Mouse (Mus musculus) adipocyte (in vitro differentiated cells): ENCODE measurements around the gene Jazf1.

Experiments used
- DNase-seq: peaks from one replicate; pipeline ENCODE4 v3.0.0-alpha.2; 2016; ENCODE audit warnings: low spot score

The Jazf1 gene

DNA sequence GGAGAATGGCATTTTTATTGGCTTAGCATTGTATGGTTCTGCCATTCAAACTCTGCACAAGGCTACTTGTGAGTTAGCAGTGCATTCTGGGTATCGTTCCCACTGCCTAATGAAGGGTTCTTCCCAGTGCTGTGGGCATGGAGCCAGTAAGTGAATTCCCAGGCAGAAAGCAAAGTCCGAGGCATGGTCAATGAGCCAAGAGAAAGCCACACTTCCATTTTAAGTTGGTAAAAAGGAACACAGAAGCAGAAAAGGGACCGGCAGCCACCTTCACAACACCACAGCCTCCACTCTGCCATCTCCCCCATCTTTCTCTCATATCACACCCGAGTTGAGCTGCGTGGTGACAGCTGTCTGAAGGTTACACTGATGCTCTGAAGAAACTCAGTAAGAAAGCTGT lies 217.4 kb downstream of the Jazf1 start:
- peak; percentile 38 for DNase-seq

GRCm38 (mm10) chr6:52848199-52848598 lies 220.2 kb downstream of the Jazf1 start:
- DNase-seq = peak; percentile 55

DNA sequence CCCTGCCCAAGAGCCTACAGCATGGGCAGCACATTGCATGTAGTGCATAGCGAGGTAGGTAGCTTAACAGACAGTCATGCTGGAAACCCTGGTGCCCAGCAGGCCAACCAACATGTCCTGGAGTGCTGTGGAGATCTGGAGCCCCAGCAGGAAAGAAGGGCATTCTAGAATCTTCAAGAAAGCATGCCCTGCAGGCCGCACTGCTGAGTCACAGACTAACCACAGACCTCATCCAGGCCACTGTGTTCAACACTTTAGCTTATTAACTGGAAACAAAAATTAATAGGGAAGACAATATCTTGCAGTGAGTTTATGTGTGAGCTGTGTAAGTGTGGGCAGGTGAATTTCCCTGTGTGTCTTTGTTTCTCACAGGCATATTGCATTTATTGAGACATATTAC lies 222.1 kb downstream of the Jazf1 start:
- DNase-seq = no peak

DNA sequence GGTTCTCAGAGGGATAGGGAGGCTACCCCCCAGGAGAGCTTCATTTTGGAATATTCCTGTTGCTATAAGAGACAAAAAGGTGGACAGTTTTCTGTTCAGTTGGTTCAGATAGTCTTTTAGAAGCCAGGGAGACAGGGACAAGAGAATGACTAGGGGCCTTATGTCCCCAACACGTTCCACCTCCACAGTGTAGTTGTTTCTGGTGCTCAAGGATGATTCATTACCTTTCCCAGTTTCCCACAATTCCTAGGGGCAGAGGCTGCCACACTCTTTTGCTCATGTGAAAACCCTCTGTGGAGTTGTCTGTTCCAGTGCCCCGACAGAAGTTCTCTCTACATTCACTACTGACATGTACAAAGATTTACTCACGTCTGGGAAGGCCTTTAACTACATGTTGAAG lies 223.7 kb downstream of the Jazf1 start:
- DNase-seq = no peak

DNA sequence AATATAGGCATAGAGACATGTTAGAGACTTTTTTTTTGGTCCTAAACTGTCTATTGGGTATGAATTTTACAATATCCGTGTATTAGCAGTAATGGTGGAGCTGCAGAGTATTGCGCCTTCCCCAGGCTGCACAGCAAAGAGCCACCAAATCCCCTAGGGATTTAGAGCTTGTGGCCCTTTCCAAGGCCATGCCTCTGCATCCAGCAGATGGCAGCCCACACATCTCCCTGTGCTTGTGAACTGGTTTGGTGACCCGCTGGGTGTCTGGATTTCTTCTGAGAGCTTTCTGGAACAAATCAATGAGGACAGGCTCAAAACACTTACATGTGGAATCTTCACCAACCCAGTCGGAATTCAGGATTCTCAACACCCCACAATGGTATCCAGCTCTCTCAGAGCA lies 225.4 kb downstream of the Jazf1 start:
- peak; percentile 54 for DNase-seq

DNA sequence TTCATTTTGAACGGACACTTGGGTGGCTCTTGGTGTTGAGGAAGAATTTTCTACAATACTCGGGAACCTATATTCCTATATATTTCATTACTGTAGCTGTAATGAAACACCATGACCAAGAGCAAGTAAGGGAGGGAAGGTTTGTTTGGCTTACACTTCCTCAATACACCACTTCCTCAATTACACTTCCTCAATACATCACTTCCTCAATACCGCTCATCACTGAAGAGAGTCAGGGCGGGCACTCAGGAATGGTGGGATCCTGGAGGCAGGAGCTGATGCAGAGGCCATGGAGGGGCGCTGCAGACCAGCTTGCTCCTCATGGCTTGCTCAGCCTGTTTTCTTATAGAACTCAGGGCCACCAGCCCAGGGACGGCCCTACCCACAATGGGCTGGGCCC lies 225.8 kb downstream of the Jazf1 start:
- DNase-seq = no peak

GRCm38 (mm10) chr6:52841611-52842010 lies 226.8 kb downstream of the Jazf1 start:
- no peak for DNase-seq

GRCm38 (mm10) chr6:52840589-52841044 lies 227.8 kb downstream of the Jazf1 start:
- no peak for DNase-seq

- peak; percentile 98 for DNase-seq
Observed at GRCm38 (mm10) chr6:52838691-52839090, 229.7 kb downstream of the Jazf1 start.

GRCm38 (mm10) chr6:52837792-52838191 lies 230.6 kb downstream of the Jazf1 start:
- no peak for DNase-seq

GRCm38 (mm10) chr6:52836201-52836950 lies 232.1 kb downstream of the Jazf1 start:
- DNase-seq = no peak

- DNase-seq = no peak
Observed at GRCm38 (mm10) chr6:52827752-52828277, 240.6 kb downstream of the Jazf1 start.

DNA sequence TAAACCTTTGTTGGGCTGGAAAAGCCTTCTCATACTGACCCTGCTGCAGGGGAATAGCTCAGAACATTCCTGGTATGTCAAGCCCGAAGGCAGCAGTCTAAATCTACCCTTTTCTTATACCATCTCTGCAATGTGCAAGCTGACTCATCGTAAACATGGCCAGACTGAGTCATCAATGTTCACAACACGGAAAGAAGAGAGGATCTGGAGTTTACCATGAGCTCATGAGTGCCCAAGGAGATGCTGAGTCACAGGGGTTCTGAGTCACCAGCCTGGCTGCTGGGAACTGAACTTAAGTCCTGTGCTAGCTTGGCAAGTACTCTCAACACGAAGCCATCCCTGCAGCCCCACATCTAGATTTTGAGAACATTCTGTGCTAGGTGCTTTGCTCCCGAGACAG lies 242.9 kb downstream of the Jazf1 start:
- DNase-seq = peak; percentile 83

GRCm38 (mm10) chr6:52824977-52825482 lies 243.4 kb downstream of the Jazf1 start:
- DNase-seq = no peak

GRCm38 (mm10) chr6:52823064-52823463 lies 245.4 kb downstream of the Jazf1 start:
- DNase-seq = no peak

GRCm38 (mm10) chr6:52822625-52823024 lies 245.8 kb downstream of the Jazf1 start:
- no peak for DNase-seq

DNA sequence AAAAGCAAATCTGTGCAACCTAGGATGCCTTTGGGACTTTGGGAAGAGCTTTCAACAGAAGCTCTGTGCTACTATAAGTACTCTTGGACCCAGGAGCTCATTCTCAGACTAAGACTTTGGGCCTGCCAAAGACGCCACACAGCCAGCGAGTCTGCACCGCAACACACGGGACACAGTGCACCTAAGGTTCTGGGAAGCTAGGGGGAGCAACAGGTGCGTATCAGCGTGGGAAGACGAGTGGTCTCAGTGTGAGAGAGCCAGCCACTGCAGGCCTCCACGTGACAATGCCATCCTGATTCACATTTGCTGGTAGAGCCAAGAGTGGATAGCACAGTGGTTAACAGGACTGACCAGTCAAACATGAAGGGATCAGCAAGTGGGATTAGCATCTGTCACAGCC lies 249.1 kb downstream of the Jazf1 start:
- no peak for DNase-seq

DNA sequence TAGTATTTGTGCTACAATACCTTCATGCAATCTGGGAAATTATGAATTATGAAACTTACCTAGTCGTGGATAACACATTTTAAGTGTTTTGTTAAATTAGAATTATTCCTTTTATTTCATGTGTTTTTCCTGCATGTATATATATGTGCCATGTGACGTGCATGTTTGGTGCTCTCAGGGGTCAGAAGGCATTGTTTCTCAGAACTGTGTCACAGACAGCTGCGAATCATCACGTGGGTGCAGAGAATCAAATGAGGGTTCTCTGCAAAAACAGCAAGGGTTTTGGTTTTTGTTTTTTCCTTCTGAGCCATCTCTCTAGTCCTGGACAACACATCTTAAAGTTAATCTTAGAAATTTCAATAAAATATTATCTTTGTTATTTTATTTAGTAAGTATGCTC lies 250.4 kb downstream of the Jazf1 start:
- no peak for DNase-seq

DNA sequence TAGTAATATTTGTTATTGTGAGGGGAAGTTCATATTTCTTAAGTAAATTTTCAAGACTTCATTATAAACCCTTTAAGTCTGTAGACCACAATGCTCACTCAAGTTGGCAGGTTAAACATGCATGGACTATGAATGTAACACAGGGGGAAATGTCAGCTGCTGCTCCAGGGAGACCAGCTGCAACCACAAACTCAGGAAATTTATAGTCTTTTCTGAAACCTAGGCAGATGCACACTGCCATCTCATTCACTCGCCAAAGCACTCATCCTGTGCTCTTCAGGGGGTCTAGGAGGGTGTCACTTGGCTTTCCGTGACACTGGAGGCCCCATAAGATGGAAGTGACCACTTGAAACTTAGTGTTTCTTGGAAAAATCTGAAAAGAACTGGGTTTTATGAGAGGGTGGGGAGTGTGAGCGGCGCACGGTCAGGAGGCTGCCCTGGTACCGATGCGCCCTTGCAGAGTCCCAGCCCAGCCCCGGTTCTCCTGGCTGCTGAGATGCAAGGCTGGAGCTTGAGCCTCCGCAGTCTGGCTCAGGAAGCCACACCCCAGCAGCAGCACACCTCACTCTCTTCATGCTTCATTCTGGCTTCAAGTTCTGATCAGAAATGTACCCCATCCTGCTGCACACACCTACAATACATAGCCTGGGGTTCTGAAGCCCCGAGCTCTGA lies 251.1 kb downstream of the Jazf1 start:
- DNase-seq = no peak

DNA sequence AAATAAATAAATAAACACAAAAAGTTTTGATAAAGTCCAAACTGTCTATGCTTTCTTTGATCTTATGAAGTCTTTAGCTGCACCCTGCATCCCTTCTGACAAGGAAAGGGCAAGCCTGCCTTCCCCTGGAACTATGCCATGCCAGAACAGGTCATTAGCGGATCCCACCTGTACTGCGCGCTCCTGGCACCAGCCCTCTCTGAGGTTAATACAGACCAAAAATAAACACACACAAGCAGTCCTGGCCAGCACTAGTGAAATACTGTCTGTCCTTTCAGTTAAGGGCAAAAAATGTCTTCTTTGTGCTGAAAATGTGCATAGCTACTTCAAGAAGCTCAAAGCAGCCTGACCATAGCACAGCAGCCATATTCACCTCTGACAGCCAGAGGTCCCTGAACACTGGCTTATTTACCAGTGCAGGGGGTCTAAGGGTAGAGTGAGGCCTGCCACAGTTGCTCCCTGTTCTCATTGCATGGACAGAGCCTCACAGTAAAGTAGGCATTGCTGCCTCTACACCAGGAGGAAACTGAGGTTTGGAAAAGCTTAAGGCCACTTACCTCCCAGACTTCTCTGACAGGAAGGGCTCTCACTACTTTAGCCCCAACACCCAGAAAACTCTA lies 263.1 kb downstream of the Jazf1 start:
- no peak for DNase-seq

DNA sequence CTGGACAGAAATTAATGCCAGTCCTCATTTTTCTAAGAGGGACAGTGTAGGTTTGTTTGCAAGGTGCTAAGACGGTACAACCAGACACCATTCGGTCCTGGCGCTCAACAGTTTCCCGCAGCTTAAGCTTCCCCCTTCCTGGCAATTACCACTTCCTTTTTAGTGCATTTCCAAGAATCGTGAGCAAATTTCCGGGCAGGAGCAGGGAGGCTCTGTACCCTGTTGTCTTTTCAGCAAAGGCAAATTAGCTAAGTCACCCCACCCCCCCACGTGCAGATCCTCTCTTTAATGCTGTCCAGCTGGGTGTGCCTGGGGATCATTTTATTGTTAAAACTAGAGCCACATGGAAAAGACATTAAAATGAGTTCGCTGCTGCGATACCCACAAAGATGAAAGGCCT lies 266.2 kb downstream of the Jazf1 start:
- no peak for DNase-seq

GRCm38 (mm10) chr6:52797252-52797800 lies 271.1 kb downstream of the Jazf1 start:
- DNase-seq = peak; percentile 21
